Mouse (Mus musculus) adrenal gland, adult 18-20 months (tissue): ENCODE measurements around the gene Rfk. TPM values are rescaled to one million over a fixed set of nuclear protein-coding genes. Genes with fewer than 3 reads are reported as not detected.

Experiments used
- DNase-seq, 2 experiments: peaks; one replicate each; pipeline ENCODE4 v3.0.0; 2021 to 2022; ENCODE audit warnings: low spot score in 2 of 2
- total RNA-seq, 2 experiments: library from RNA; stranded (reverse); gene quantifications; 1 replicate in 1 of 2; 2 replicates in 1 of 2; pipeline ENCODE4 v1.2.3; 2021

Gene Rfk
- total RNA-seq, 2 experiments from 2014 or later, result 74.3 to 417 TPM

GRCm38 (mm10) chr19:17382807-17383397 lies 10.9 kb upstream of the Rfk start:
- no peak for DNase-seq

GRCm38 (mm10) chr19:17385022-17385421 lies 8.8 kb upstream of the Rfk start:
- DNase-seq, result no peak

GRCm38 (mm10) chr19:17385426-17385825 lies 8.4 kb upstream of the Rfk start:
- no peak for DNase-seq

- DNase-seq, result no peak
Observed at GRCm38 (mm10) chr19:17386424-17386823, 7.4 kb upstream of the Rfk start.

- DNase-seq, result no peak
Observed at GRCm38 (mm10) chr19:17388404-17388803, 5.4 kb upstream of the Rfk start.

GRCm38 (mm10) chr19:17392866-17393265 lies 977 bp upstream of the Rfk start:
- DNase-seq, result no peak

- DNase-seq, result no peak
Observed at GRCm38 (mm10) chr19:17396802-17397201, 3.0 kb downstream of the Rfk start.

GRCm38 (mm10) chr19:17397922-17398321 lies 4.1 kb downstream of the Rfk start:
- DNase-seq, result no peak

GRCm38 (mm10) chr19:17399965-17400364 lies 6.1 kb downstream of the Rfk start:
- DNase-seq, result no peak

GRCm38 (mm10) chr19:17400571-17400970 lies 6.7 kb downstream of the Rfk start:
- DNase-seq, result no peak

GRCm38 (mm10) chr19:17403175-17403574 lies 9.3 kb downstream of the Rfk start:
- DNase-seq, result no peak

- no peak for DNase-seq
Observed at GRCm38 (mm10) chr19:17406823-17407222, 13.0 kb downstream of the Rfk start.

- no peak for DNase-seq
Observed at GRCm38 (mm10) chr19:17408591-17408990, 14.7 kb downstream of the Rfk start.

- DNase-seq, result no peak
Observed at GRCm38 (mm10) chr19:17409351-17409750, 15.5 kb downstream of the Rfk start.

GRCm38 (mm10) chr19:17410465-17411065 lies 16.7 kb downstream of the Rfk start:
- no peak for DNase-seq

GRCm38 (mm10) chr19:17412915-17413459 lies 19.1 kb downstream of the Rfk start:
- DNase-seq, result no peak

- DNase-seq, result no peak
Observed at GRCm38 (mm10) chr19:17417855-17418254, 24.0 kb downstream of the Rfk start.

- DNase-seq, result no peak
Observed at GRCm38 (mm10) chr19:17423306-17423705, 29.5 kb downstream of the Rfk start.

- no peak for DNase-seq
Observed at GRCm38 (mm10) chr19:17427824-17428560, 34.1 kb downstream of the Rfk start.

- no peak for DNase-seq
Observed at GRCm38 (mm10) chr19:17428561-17428914, 34.7 kb downstream of the Rfk start.

- no peak for DNase-seq
Observed at GRCm38 (mm10) chr19:17436651-17437050, 42.8 kb downstream of the Rfk start.

GRCm38 (mm10) chr19:17439476-17440189 lies 45.8 kb downstream of the Rfk start:
- no peak for DNase-seq
